Mouse (Mus musculus) heart, adult 9 months (tissue): ENCODE results near the gene Mybpc2.

Source experiments
- DNase-seq, 2 experiments: peaks; one replicate each; pipeline ENCODE4 v3.0.0; 2022; ENCODE audit warnings: low spot score in 2 of 2

Gene Mybpc2

GRCm38 (mm10) chr7:44463556-44464225 is 60.8 kb downstream of the Mybpc2 start:
- DNase-seq, result no peak

- DNase-seq, result no peak
These were observed 61.4 kb downstream of the Mybpc2 start for GRCm38 (mm10) chr7:44463056-44463425.

- DNase-seq, result no peak
These were observed 62.0 kb downstream of the Mybpc2 start for GRCm38 (mm10) chr7:44462218-44463055.

- no peak for DNase-seq
These were observed 62.8 kb downstream of the Mybpc2 start for GRCm38 (mm10) chr7:44461503-44462217.

- DNase-seq, result no peak
These were observed 63.5 kb downstream of the Mybpc2 start for GRCm38 (mm10) chr7:44460767-44461502.

- no peak for DNase-seq
These were observed 64.4 kb downstream of the Mybpc2 start for GRCm38 (mm10) chr7:44460067-44460466.

GRCm38 (mm10) chr7:44456302-44456701 is 68.2 kb downstream of the Mybpc2 start:
- no peak for DNase-seq

GRCm38 (mm10) chr7:44453256-44453655 is 71.2 kb downstream of the Mybpc2 start:
- no peak for DNase-seq
